Mouse (Mus musculus): ENCODE measurements around the gene Gas2l2. TPM values are rescaled to one million over a fixed set of nuclear protein-coding genes. Genes with fewer than 3 reads are reported as not detected.

The Gas2l2 gene
- polyA plus RNA-seq, 1 experiment from 2014 or later = 0.37 TPM

DNA sequence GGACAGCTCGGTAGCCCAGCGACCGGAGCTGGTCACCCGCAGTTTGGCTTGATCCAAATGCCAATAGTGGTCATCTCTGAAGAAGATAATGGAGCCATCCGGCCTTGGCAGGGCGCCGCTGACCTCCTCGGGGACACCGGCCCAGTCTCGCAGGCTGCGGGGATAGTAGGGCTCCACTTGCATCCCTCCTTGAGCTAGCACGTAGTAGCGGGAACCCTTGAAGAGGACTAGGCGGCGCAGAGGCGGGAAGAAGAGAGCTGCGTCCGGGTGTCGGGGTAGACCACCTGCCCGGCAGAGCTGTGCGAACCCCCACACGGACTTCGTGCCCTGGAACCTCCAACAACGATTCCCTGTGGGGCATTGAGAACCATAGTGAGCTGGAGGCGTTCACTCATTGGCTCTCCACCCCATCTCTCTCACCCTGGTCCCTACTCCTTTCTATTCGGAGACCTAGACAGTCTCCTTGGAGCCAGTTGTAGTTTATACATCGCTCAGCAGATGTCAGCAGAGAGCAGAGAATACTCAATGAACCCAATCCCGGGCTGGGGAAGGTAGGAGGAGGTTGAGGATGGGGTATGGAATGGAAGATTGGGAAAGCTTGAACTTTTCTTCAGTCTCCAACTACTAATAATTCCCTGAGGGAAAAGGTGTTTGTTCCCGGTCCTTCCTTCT lies 13.5 kb upstream of the Gas2l2 start:
- Histone ChIP-seq H3K27me3 (replicated peaks) (peaks cover 55% of the 10 kb centered on the region), H3K9ac (replicated peaks) (peak overlapping the region; percentile 31; the same call in 1 of the 2 replicates), H3K4me3 (replicated peaks) (peak overlapping the region; percentile 29), H3K4me2 (peak overlapping the region; percentile 58), H3K9me3 (replicated peaks) (no peaks in the 10 kb centered on the region), H3K27ac (replicated peaks) (no peak overlapping the region), H3K36me3 (no peaks in the 10 kb centered on the region), H3K4me1 (peaks cover 23% of the 10 kb centered on the region)
- no peak for ATAC-seq (ENCODE audit: low FRiP score)
- WGBS = 12% methylated on average over 29 of the region's 29 CpGs

DNA sequence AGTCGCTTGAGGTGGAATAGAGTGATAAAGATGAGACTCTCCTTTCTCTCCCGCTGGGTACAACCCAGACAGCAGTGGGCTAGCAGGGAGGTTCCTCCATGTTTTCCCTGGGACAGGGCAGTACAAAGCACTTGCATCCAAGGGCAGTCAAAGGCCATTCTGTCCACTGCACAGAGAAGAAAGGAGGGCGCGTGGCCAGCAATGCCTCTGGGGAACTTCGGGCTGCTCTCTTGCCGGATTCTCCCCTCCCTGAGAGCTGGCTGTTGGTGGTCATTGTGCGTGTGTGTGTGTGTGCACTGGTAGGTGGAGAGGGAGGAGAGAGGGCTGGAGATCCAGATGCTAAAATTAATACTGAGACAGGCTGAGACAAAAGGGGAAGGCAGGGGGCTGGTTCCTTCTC lies 12.0 kb upstream of the Gas2l2 start:
- WGBS = 43% methylated on average over 7 of the region's 7 CpGs
- H3K9me3 ChIP-seq (replicated peaks) = no peaks in the 10 kb centered on the region
- H3K4me2 ChIP-seq = peak overlapping the region; percentile 87
- no peak overlapping the region for H3K9ac ChIP-seq (replicated peaks)
- H3K36me3 ChIP-seq = no peaks in the 10 kb centered on the region
- H3K27ac ChIP-seq (replicated peaks) = no peak overlapping the region
- H3K27me3 ChIP-seq (replicated peaks) = peaks cover 49% of the 10 kb centered on the region
- no peak for ATAC-seq (ENCODE audit: low FRiP score)
- H3K4me1 ChIP-seq = peaks cover 18% of the 10 kb centered on the region
- 0 out of 2 replicates have a peak overlapping the region, but pooled peaks have one; percentile 58 for H3K4me3 ChIP-seq (replicated peaks)

DNA sequence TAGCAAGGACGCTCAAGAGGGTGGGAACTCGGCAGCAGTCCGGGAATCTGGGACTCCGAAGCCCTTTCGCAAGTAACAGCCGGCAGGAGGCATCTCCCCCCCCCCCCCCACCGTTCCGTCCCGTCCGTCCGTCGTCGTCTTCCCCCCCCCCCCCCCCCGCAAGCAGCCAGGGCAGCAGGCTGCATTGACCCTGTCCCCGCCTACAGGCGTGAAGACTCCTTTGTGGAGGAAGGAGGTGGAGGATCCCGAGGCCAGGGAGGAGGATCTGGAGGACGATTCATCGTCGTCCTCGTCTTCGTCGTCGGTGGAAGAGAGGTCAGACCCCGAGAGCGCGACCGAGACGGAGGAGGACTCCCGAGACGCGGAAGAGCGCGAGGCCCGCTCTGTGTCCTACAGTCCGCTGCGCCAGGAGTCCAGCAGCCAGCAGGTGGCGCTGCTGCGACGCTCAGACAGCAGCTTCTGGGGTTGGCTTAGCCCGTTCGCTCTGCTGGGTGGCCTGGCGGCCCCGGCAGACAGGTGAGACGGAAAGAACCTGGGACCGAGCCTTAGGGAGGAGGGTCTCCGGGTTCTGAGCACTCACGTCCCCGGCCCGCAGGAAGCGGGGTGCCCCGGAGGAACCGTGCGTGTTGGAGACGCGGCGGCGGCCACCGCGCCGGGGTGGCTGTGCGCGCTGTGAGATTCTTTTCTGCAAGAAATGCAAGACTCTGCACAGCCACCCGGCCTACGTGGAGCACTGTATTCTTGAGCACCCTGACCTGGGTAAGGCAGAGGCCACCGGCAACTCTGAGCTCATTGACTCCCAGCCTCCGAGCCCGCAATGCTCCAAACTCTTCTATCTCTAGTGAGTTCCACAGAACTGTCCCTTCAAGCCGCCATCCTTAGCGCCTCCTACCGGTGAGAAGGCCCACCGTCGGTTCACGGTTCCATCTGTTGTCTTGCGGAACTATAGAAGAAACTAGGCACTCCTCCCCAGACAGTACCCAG lies 11.1 kb upstream of the Gas2l2 start:
- H3K27ac ChIP-seq (replicated peaks) = no peak overlapping the region
- peak overlapping the region; percentile 87 for H3K4me2 ChIP-seq
- peaks cover 43% of the 10 kb centered on the region for H3K27me3 ChIP-seq (replicated peaks)
- ATAC-seq (ENCODE audit: low FRiP score) = peak; percentile 96
- H3K36me3 ChIP-seq = no peaks in the 10 kb centered on the region
- H3K4me3 ChIP-seq (replicated peaks) = peak overlapping the region; percentile 58
- H3K9ac ChIP-seq (replicated peaks) = peak overlapping the region; percentile 65
- no peaks in the 10 kb centered on the region for H3K9me3 ChIP-seq (replicated peaks)
- under 1% methylated on average over 67 of the region's 75 CpGs for WGBS
- peaks cover 18% of the 10 kb centered on the region for H3K4me1 ChIP-seq

DNA sequence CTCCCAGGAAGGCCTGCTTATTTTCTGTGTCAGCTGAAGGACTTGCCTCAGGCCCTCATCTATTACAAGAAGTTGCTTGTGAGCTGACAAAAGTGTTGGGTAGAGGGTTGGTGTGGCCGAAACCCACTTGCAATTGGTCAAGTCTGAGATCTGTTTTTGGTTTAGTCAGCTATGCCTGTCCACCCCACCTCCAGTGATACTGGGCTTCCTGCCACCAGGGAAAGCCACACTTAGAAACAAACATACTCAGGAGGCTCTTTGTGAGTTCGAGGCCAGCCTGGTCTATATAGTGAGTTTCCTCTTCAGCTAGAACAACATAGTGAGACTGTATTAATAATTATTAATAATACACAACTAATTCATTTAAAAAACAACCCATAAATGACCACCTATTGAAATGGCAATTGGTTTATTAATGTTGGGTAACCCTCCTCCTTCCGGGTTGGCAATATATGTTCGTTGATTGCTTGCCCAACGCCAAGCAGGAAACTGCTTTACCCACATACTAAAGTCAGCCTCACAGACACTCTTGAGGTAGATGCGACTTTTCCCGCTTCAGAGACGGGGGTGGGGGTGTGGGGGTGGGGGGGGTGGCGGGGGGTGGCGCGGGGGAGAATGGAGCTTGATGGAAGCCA lies 10.3 kb upstream of the Gas2l2 start:
- H3K27ac ChIP-seq (replicated peaks) = no peak overlapping the region
- H3K9ac ChIP-seq (replicated peaks) = no peak overlapping the region
- WGBS = 28% methylated on average over 11 of the region's 11 CpGs
- peaks cover 13% of the 10 kb centered on the region for H3K4me1 ChIP-seq
- H3K4me3 ChIP-seq (replicated peaks) = peak overlapping the region; percentile 58
- no peaks in the 10 kb centered on the region for H3K36me3 ChIP-seq
- peaks cover 34% of the 10 kb centered on the region for H3K27me3 ChIP-seq (replicated peaks)
- peak overlapping the region; percentile 87 for H3K4me2 ChIP-seq
- no peak for ATAC-seq (ENCODE audit: low FRiP score)
- no peaks in the 10 kb centered on the region for H3K9me3 ChIP-seq (replicated peaks)

DNA sequence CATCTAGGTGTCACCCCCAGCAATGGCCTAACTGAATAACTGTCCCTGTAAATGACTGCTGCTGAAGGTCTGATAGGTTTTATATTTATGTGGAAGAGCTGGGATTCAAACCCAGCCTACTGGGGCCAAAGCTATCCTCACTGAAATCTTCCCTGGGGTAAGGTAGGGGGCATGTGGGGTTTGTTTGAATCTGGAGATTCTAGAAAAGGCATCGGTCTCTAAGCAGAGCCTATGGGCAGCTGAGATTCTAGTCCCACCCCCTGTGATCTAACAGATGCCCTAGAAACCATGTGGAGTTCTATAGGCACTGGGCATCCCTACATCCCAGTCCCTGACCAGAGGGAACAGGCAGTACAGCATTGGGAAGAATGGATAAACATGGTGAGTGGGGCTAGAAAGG lies 8.1 kb upstream of the Gas2l2 start, which contains the start of gene 1700020L24Rik:
Gene 1700020L24Rik (plus strand): TSS at position 301 of the 400 bp plus-strand sequence.
- Histone ChIP-seq H3K9me3 (replicated peaks) (no peaks in the 10 kb centered on the region), H3K4me1 (peaks cover 6% of the 10 kb centered on the region), H3K36me3 (no peaks in the 10 kb centered on the region), H3K9ac (replicated peaks) (no peak within 1 kb of the TSS), H3K27ac (replicated peaks) (no peak within 1 kb of the TSS), H3K27me3 (replicated peaks) (peaks cover 15% of the 10 kb centered on the region), H3K4me2 (no peak within 1 kb of the TSS), H3K4me3 (replicated peaks) (no peak within 1 kb of the TSS)
- WGBS = 96% methylated on average over 1 of the region's 1 CpGs
- ATAC-seq (ENCODE audit: low FRiP score) = no peak

DNA sequence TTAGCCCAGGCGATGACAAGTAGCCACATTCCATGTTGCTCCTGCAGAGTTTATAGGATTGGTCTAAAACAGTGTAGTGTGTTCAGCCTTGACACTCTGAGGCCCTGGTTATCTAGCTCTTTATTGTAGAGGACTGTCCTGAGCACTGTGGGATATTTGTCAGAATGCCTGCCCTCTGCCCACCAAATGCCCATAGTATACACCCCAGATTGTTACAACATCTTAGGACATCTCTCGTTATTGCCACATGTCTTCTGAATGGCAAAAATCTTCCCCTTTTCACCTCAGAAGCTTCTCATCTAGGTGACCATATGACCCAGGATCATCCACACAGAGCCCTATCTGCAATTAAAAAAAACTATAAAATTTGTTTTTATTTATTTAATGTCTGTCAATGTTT lies 3.3 kb upstream of the Gas2l2 start:
- H3K27me3 ChIP-seq (replicated peaks) = peaks cover 6% of the 10 kb centered on the region; the same call in 1 of the 2 replicates
- no peak overlapping the region for H3K9ac ChIP-seq (replicated peaks)
- no peaks in the 10 kb centered on the region for H3K4me1 ChIP-seq
- H3K4me3 ChIP-seq (replicated peaks) = no peak overlapping the region
- WGBS = 81% methylated on average over 2 of the region's 2 CpGs
- H3K9me3 ChIP-seq (replicated peaks) = no peaks in the 10 kb centered on the region
- no peak overlapping the region for H3K27ac ChIP-seq (replicated peaks)
- ATAC-seq (ENCODE audit: low FRiP score) = no peak
- no peaks in the 10 kb centered on the region for H3K36me3 ChIP-seq
- no peak overlapping the region for H3K4me2 ChIP-seq

DNA sequence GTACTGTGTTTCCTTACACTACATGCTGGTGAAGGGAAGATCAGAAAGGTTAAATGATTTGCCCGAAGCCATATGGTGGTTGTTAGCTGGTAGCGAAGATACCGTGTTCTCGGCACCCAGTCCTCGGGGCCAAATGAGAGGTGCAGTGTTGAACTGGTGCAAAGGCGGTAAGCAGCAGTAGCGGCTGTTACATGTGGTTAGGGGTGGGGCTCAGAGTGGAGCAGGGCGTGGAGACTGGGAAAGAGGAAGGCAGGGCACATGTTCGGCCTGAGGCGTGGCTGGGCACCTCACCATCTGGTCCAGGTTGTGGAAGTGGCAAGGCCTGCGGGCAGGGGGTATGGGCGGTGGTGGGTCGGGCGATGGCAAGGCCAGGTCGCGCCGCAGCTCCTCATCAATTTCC lies 2.3 kb downstream of the Gas2l2 start:
- H3K27ac ChIP-seq (replicated peaks) = no peak overlapping the region
- no peak overlapping the region for H3K9ac ChIP-seq (replicated peaks)
- WGBS = 41% methylated on average over 17 of the region's 17 CpGs
- ATAC-seq (ENCODE audit: low FRiP score) = no peak
- H3K9me3 ChIP-seq (replicated peaks) = no peaks in the 10 kb centered on the region
- H3K4me1 ChIP-seq = no peaks in the 10 kb centered on the region
- H3K27me3 ChIP-seq (replicated peaks) = peaks cover 30% of the 10 kb centered on the region
- no peaks in the 10 kb centered on the region for H3K36me3 ChIP-seq
- peak overlapping the region; percentile 39 for H3K4me2 ChIP-seq
- 0 out of 2 replicates have a peak overlapping the region, but pooled peaks have one; percentile 8 for H3K4me3 ChIP-seq (replicated peaks)

DNA sequence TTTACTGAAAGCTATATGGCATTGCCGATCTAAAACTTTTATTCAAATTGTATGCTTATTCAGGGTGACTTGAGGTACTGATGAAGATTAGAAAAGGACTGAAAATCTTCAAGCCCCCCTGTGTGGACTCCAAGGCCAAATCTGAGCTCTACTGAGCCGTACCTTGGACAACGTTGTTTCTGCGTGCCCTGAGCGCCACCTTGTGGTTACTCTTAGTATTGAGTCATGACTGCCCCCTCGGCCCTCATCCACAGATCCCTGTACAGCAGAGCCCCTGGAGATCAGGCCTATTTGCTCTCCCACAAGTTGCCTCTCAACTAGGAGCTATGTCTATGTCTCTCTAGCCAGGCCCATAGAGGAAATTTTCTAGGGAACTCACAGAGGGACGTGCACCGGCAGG lies 4.6 kb downstream of the Gas2l2 start:
- no peak overlapping the region for H3K27ac ChIP-seq (replicated peaks)
- no peaks in the 10 kb centered on the region for H3K36me3 ChIP-seq
- H3K4me1 ChIP-seq = no peaks in the 10 kb centered on the region
- no peaks in the 10 kb centered on the region for H3K9me3 ChIP-seq (replicated peaks)
- H3K9ac ChIP-seq (replicated peaks) = no peak overlapping the region
- peaks cover 42% of the 10 kb centered on the region for H3K27me3 ChIP-seq (replicated peaks)
- 11% methylated on average over 8 of the region's 8 CpGs for WGBS
- no peak overlapping the region for H3K4me3 ChIP-seq (replicated peaks)
- H3K4me2 ChIP-seq = no peak overlapping the region
- ATAC-seq (ENCODE audit: low FRiP score) = peak; percentile 68; the same call in 1 of the 2 replicates

DNA sequence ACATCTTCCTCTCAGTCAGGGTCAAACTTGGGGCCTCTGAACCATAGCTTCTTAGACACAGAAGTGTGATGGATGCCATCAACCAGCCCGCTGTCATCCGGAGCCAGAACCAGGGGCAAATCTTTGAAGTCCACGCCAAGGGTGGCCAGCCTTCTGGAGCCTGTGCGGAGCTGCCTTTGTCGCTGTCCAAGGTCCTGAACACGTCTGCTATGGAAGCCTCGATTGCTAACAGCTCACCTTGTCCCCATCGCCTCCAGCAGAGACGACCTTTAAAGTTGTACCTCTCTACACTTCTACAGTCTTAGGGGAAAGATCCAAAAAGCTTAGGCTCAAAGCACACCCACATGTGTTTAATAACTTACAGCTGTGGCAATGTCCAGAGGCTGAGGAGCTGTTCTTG lies 8.0 kb downstream of the Gas2l2 start:
- Histone ChIP-seq H3K9me3 (replicated peaks) (no peaks in the 10 kb centered on the region), H3K27ac (replicated peaks) (no peak overlapping the region), H3K4me1 (peaks cover 21% of the 10 kb centered on the region), H3K27me3 (replicated peaks) (peaks cover 44% of the 10 kb centered on the region), H3K4me3 (replicated peaks) (no peak overlapping the region), H3K9ac (replicated peaks) (no peak overlapping the region), H3K4me2 (no peak overlapping the region), H3K36me3 (no peaks in the 10 kb centered on the region)
- no peak for ATAC-seq (ENCODE audit: low FRiP score)
- 6% methylated on average over 9 of the region's 9 CpGs for WGBS

DNA sequence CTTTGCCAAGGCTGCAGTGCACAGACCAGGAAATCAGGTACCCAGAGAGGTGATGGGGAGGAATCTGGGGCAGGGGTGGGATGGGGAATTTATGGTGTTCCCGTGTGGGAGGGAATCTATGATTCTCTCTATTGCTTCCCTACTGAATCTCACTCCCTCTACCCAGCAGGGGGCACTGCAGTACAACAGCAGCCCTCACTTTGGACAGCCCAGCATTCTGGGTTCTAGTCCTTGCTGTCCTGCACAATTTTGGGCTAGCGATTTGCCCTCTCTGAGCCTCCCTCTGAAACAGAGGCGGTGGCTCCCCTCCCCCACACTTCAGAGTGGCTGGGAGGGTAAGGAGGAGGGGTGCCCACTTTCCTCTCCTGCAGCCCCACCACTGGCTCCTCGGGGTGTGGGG lies 8.9 kb downstream of the Gas2l2 start:
- H3K27ac ChIP-seq (replicated peaks) = no peak overlapping the region
- no peaks in the 10 kb centered on the region for H3K36me3 ChIP-seq
- H3K4me1 ChIP-seq = peaks cover 25% of the 10 kb centered on the region
- peaks cover 35% of the 10 kb centered on the region for H3K27me3 ChIP-seq (replicated peaks)
- H3K9me3 ChIP-seq (replicated peaks) = no peaks in the 10 kb centered on the region
- 36% methylated on average over 4 of the region's 4 CpGs for WGBS
- ATAC-seq (ENCODE audit: low FRiP score) = no peak
- H3K4me2 ChIP-seq = no peak overlapping the region
- no peak overlapping the region for H3K4me3 ChIP-seq (replicated peaks)
- H3K9ac ChIP-seq (replicated peaks) = no peak overlapping the region

DNA sequence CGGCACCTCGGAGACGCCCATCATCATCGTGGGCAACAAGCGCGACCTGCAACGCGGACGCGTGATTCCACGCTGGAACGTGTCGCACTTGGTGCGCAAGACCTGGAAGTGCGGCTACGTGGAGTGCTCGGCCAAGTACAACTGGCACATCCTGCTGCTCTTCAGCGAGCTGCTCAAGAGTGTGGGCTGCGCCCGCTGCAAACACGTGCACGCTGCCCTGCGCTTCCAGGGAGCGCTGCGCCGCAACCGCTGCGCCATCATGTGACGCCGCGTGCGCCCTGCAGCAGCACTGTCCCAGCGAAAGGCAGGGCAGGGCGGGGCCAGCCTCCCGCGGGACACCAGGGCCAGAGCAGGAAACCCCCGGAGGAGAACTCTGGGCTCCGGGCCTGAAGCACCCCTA lies 10.7 kb downstream of the Gas2l2 start:
- no peaks in the 10 kb centered on the region for H3K36me3 ChIP-seq
- WGBS = 7% methylated on average over 38 of the region's 38 CpGs
- H3K9ac ChIP-seq (replicated peaks) = no peak overlapping the region
- H3K27ac ChIP-seq (replicated peaks) = no peak overlapping the region
- H3K27me3 ChIP-seq (replicated peaks) = peaks cover 35% of the 10 kb centered on the region
- no peaks in the 10 kb centered on the region for H3K9me3 ChIP-seq (replicated peaks)
- H3K4me3 ChIP-seq (replicated peaks) = peak overlapping the region; percentile 17
- 0 out of 2 replicates have a peak, but pooled peaks have one; percentile 54 for ATAC-seq (ENCODE audit: low FRiP score)
- H3K4me1 ChIP-seq = peaks cover 25% of the 10 kb centered on the region
- peak overlapping the region; percentile 47 for H3K4me2 ChIP-seq

Measured in neural tube, embryonic 15.5 days (tissue).